In the genomic region with DNA sequence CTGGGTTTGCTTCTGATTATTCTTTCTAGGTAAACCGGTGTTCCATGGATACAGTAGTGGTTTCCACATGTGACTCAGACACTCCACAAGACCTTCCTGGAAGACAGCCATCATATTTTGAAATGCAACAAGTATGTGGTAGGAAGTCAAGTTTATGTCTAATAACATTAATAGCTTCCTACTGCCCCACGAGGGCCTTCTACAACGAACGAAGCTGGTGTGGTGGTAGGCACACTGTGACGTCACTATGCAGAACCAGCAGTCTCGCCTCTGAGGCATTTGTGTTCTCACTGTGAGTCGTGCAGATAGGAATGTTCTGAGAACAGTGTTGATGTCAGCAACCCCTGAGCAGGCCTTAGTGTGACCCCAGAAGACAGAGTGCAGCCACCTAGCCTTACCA, we compare ENCODE assay signal across 23 mouse cellular contexts. TPM values are rescaled to one million over a fixed set of nuclear protein-coding genes. Genes with fewer than 3 reads are reported as not detected.
DNase-seq lines count a peak whose midpoint lies in the region; ATAC-seq and TF ChIP-seq lines count a peak whose summit lies in the region.
"Had no signal": no experiment of that assay in that cellular context is flagged by ENCODE, and none has a peak within 500 bp of the region (broad histone marks: within the 10 kb centered on the region; RNA-seq: fewer than 3 reads in every experiment).

No protein-coding gene starts in this region.

- no peak overlapping the region for H3K4me3 ChIP-seq in heart, postnatal 0 days (ENCODE audit: low read depth, low read length)
- H3K4me3 ChIP-seq: embryonic facial prominence, embryonic 15.5 days; forebrain, embryonic 15.5 days; hindbrain, embryonic 13.5 days; kidney, embryonic 15.5 days; liver, embryonic 15.5 days had no signal

- no peaks in the 10 kb centered on the region for H3K27me3 ChIP-seq in heart, postnatal 0 days (ENCODE audit: control insufficient read depth, insufficient read depth, low read length)
- H3K27me3 ChIP-seq in Patski, result no peaks in the 10 kb centered on the region
- H3K27me3 ChIP-seq: embryonic facial prominence, embryonic 15.5 days; forebrain, embryonic 15.5 days; hindbrain, embryonic 13.5 days; kidney, embryonic 15.5 days; liver, embryonic 15.5 days had no signal

- no peaks in the 10 kb centered on the region for H3K9me3 ChIP-seq in heart, postnatal 0 days (replicated peaks; ENCODE audit: control insufficient read depth, low read length)
- H3K9me3 ChIP-seq: embryonic facial prominence, embryonic 15.5 days; forebrain, embryonic 15.5 days; hindbrain, embryonic 13.5 days; kidney, embryonic 15.5 days; liver, embryonic 15.5 days had no signal

- peak; percentile 31 for DNase-seq in heart, postnatal 0 days (ENCODE audit: low spot score)
- DNase-seq in heart, postnatal 14 days, result no peak
- DNase-seq in lung, postnatal 25 days (ENCODE audit: low spot score), result peak; percentile 21
- DNase-seq in lung, adult 18-20 months, result no peak
- peak; percentile 50 for DNase-seq in Patski (ENCODE audit: low read depth, low spot score)
- DNase-seq in layer of hippocampus, adult 9-11 months, result no peak
- DNase-seq in thymus, postnatal 36 days, result no peak
- DNase-seq: adrenal gland, postnatal 36 days; cerebellum, adult 9-11 months; gastrocnemius, postnatal 10 days; heart, adult 18-20 months; heart, postnatal 36 days; kidney, adult 11 months; kidney, postnatal 36 days had no signal

- no peak overlapping the region for H3K27ac ChIP-seq in heart, postnatal 0 days (ENCODE audit: low read depth)
- H3K27ac ChIP-seq: embryonic facial prominence, embryonic 15.5 days; forebrain, embryonic 15.5 days; hindbrain, embryonic 13.5 days; kidney, embryonic 15.5 days; liver, embryonic 15.5 days; stomach, postnatal 0 days had no signal

- ATAC-seq in heart, postnatal 0 days (ENCODE audit: insufficient read depth, low read depth), result peak; percentile 90
- peak; percentile 87 for ATAC-seq in Patski
- ATAC-seq: CD4-positive, CD25-positive, alpha-beta regulatory T cell, adult 4 months; forebrain, embryonic 15.5 days had no signal

- H3K36me3 ChIP-seq in heart, postnatal 0 days (replicated peaks; ENCODE audit: control insufficient read depth, insufficient read depth, low read length), result no peaks in the 10 kb centered on the region
- H3K36me3 ChIP-seq: embryonic facial prominence, embryonic 15.5 days; forebrain, embryonic 15.5 days; hindbrain, embryonic 13.5 days; kidney, embryonic 15.5 days; liver, embryonic 15.5 days had no signal

- CTCF ChIA-PET in Patski (lab: Charles Lee), result no interaction called here

- WGBS in heart, postnatal 0 days, result 21% methylated on average over 7 of the region's 7 CpGs

- H3K9ac ChIP-seq in heart, postnatal 0 days (replicated peaks; ENCODE audit: low read depth, low read length), result no peak overlapping the region
- H3K9ac ChIP-seq: embryonic facial prominence, embryonic 15.5 days; forebrain, embryonic 15.5 days; hindbrain, embryonic 13.5 days; kidney, embryonic 15.5 days; liver, embryonic 15.5 days had no signal

- TF ChIP-seq CTCF in heart, postnatal 0 days (IDR thresholded peaks at IDR 0.05; ENCODE audit: low read depth), result no peak
- TF ChIP-seq CTCF in Patski (IDR thresholded peaks at IDR 0.05), result no peak

- in situ Hi-C loops in Patski (cut with MboI; ENCODE audit: low pct_unique_long_range_greater_than_20kb), result no loop called here

- 0 out of 2 replicates have a peak, but pooled peaks cover 3% of the 10 kb centered on the region for H3K4me1 ChIP-seq in heart, postnatal 0 days (ENCODE audit: control insufficient read depth, insufficient read depth)
- H3K4me1 ChIP-seq: forebrain, embryonic 15.5 days; hindbrain, embryonic 13.5 days; kidney, embryonic 15.5 days; liver, embryonic 15.5 days had no signal

- POLR2A ChIA-PET in Patski (lab: Charles Lee), result no interaction called here

- TF ChIP-seq EP300 in heart, postnatal 0 days (IDR thresholded peaks at IDR 0.05; ENCODE audit: low read depth), result no peak

- intact Hi-C loops in heart, postnatal 14 days (cut with DNase I), result no loop called here

- H3K4me2 ChIP-seq in heart, postnatal 0 days (ENCODE audit: low read depth, low read length), result no peak overlapping the region
- H3K4me2 ChIP-seq: embryonic facial prominence, embryonic 15.5 days; forebrain, embryonic 15.5 days; hindbrain, embryonic 13.5 days; kidney, embryonic 15.5 days; liver, embryonic 15.5 days; midbrain, embryonic 11.5 days had no signal

RNA-seq across cellular contexts. Expression of a gene that starts 55.4 kb away (rescaled TPM):
- 0.66 and 2.2 TPM in 2 replicates for total RNA-seq in heart, postnatal 0 days (2014; rRNA removed; ENCODE audit: low replicate concordance)
- 0.11 and 0.21 TPM in 2 replicates for polyA plus RNA-seq in heart, postnatal 0 days (2015; fragmentation: Nextera tagmentation; extraction: Ambion mirVana)
- total RNA-seq in heart, postnatal 14 days (2021), result 1 to 10 TPM in 1 of 2 experiments, under 1 TPM in 1; 0.85 to 1.0 TPM
- 8.3 TPM for polyA plus RNA-seq in Patski (2021)
- total RNA-seq: monocyte, adult 5-6 weeks had no signal
- polyA plus RNA-seq: CD4-positive, CD25-positive, alpha-beta regulatory T cell, adult 4 months had no signal

Comparison
In these comparisons a context has a peak if more than half of its experiments do, and no peak if none do; other contexts are left out.
1. DNase-seq: peak in heart, postnatal 0 days (single experiment), lung, postnatal 25 days (single experiment) and Patski (single experiment); none in heart, postnatal 14 days (0 of 2), lung, adult 18-20 months (0 of 2), layer of hippocampus, adult 9-11 months (single experiment) and thymus, postnatal 36 days (0 of 2).